Mouse (Mus musculus) limb, embryonic 12.5 days (tissue): ENCODE data around the gene Dcaf12. TPM values are rescaled to one million over a fixed set of nuclear protein-coding genes. Genes with fewer than 3 reads are reported as not detected.

Experiments used
- ATAC-seq: fragments of 200-750 bp; cut with Nextera tagmentation; 2 replicates; pipeline ENCODE4 v1.8.0; 2017; ENCODE audit warnings: low read depth, moderate TSS enrichment; ENCODE audit not compliant: insufficient number of reproducible peaks, insufficient read depth, low FRiP score, low TSS enrichment
- H3K27ac ChIP-seq: fragments of 300-500 bp; sonication (generic); 2 replicates; pipeline ENCODE4 v1.5.1; 2016; ENCODE audit warnings: mild to moderate bottlenecking, moderate library complexity
- H3K27me3 ChIP-seq: fragments of 300-500 bp; sonication (generic); 2 replicates; pipeline ENCODE4 v1.6.1; 2016; ENCODE audit warnings: mild to moderate bottlenecking, moderate library complexity
- H3K36me3 ChIP-seq: fragments of 300-500 bp; sonication (generic); 2 replicates; pipeline ENCODE4 v1.6.1; 2016; ENCODE audit warnings: mild to moderate bottlenecking, moderate library complexity
- H3K4me1 ChIP-seq: fragments of 300-500 bp; sonication (generic); replicated peaks from 2 replicates; pipeline ENCODE4 v1.6.1; 2016
- H3K4me2 ChIP-seq: fragments of 300-500 bp; sonication (generic); 2 replicates; pipeline ENCODE4 v1.6.1; 2016; ENCODE audit warnings: mild to moderate bottlenecking, moderate library complexity
- H3K4me3 ChIP-seq: fragments of 300-500 bp; sonication (generic); replicated peaks from 2 replicates; pipeline ENCODE4 v1.5.1; 2016; ENCODE audit warnings: mild to moderate bottlenecking
- H3K9ac ChIP-seq: fragments of 300-500 bp; sonication (generic); replicated peaks from 2 replicates; pipeline ENCODE4 v1.6.1; 2016; ENCODE audit warnings: mild to moderate bottlenecking, moderate library complexity
- H3K9me3 ChIP-seq: fragments of 300-500 bp; sonication (generic); 2 replicates; pipeline ENCODE4 v1.6.1; 2016; ENCODE audit warnings: mild to moderate bottlenecking, moderate library complexity
- WGBS: fragments of 180-500 bp; shearing (Covaris S2); methylation state at CpG from one replicate; pipeline ENCODE4 v1.1.7; 2016; 5-methylcytosine and 5-hydroxymethylcytosine counted together
- polyA plus RNA-seq: library from polyadenylated mRNA; unstranded; fragments of >200 nt; fragmentation: Nextera tagmentation; extraction: Ambion mirVana; gene quantifications from 2 replicates; pipeline ENCODE4 v1.2.1, GENCODE M21; 2016

Gene Dcaf12
- polyA plus RNA-seq, 1 experiment from 2014 or later = 52.0 TPM

GRCm38 (mm10) chr4:41307406-41307805 is 7.3 kb downstream of the Dcaf12 start:
- H3K9ac ChIP-seq = no peak overlapping the region
- no peak for ATAC-seq
- no peak overlapping the region for H3K4me2 ChIP-seq
- no peaks in the 10 kb centered on the region for H3K9me3 ChIP-seq
- peaks cover 92% of the 10 kb centered on the region for H3K36me3 ChIP-seq
- no peaks in the 10 kb centered on the region for H3K4me1 ChIP-seq
- H3K27me3 ChIP-seq = no peaks in the 10 kb centered on the region
- WGBS = 86% methylated on average over 6 of the region's 6 CpGs
- no peak overlapping the region for H3K4me3 ChIP-seq
- no peak overlapping the region for H3K27ac ChIP-seq

- ATAC-seq = no peak
- Histone ChIP-seq H3K4me2 (no peak overlapping the region), H3K4me3 (no peak overlapping the region), H3K9me3 (no peaks in the 10 kb centered on the region), H3K36me3 (peaks cover 92% of the 10 kb centered on the region), H3K9ac (no peak overlapping the region), H3K4me1 (no peaks in the 10 kb centered on the region), H3K27me3 (no peaks in the 10 kb centered on the region), H3K27ac (0 out of 2 replicates have a peak overlapping the region, but pooled peaks have one; percentile 7)
- 91% methylated on average over 3 of the region's 3 CpGs for WGBS
These were observed 10.4 kb downstream of the Dcaf12 start for GRCm38 (mm10) chr4:41304302-41304701.

DNA sequence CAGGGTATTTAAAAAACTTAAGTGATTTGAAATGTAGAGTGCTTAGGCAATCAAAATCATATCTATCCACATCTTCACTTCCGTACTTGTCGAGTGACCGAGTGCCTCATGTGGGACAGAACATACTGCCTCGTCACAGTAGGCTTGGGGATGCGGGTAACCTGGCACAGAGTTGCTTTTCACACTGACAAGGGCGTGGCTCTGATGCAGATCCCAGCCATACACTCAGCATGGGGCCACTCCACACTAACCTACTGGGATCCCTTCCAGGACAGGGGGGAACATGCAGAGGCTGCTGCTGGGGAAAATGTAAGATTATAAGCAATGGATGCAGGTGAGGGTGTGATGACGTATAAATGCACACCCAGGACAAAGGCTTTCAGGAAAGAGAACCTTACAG is 11.0 kb downstream of the Dcaf12 start:
- Histone ChIP-seq H3K4me3 (no peak overlapping the region), H3K36me3 (peaks cover 92% of the 10 kb centered on the region), H3K27ac (no peak overlapping the region), H3K9me3 (no peaks in the 10 kb centered on the region), H3K4me1 (no peaks in the 10 kb centered on the region), H3K9ac (no peak overlapping the region), H3K4me2 (no peak overlapping the region), H3K27me3 (no peaks in the 10 kb centered on the region)
- ATAC-seq = no peak
- WGBS = 94% methylated on average over 7 of the region's 7 CpGs

DNA sequence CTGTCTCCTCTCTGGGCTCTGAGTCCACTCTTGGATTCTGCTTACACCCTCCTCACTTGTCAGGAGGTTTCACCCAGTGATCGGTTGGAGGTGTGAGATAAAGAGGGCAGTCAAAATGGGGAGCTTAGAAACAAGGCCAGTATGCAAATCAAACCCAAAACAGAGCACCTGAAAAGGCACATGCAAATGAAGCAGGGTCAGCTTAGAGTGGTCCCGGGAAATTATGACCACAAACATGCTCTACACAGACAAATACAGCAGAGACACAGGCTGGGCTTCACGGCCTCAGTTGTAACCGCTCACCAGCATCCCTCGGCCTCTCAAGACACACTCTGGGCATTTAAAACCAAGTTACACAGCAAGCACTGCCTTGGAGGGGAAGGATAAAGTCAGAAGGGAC is 15.7 kb downstream of the Dcaf12 start:
- WGBS = 94% methylated on average over 5 of the region's 5 CpGs
- Histone ChIP-seq H3K4me1 (no peaks in the 10 kb centered on the region), H3K4me2 (no peak overlapping the region), H3K27me3 (no peaks in the 10 kb centered on the region), H3K36me3 (peaks cover 98% of the 10 kb centered on the region), H3K4me3 (no peak overlapping the region), H3K9ac (no peak overlapping the region), H3K9me3 (no peaks in the 10 kb centered on the region), H3K27ac (no peak overlapping the region)
- ATAC-seq = no peak

GRCm38 (mm10) chr4:41295960-41296359 is 18.7 kb downstream of the Dcaf12 start:
- H3K4me2 ChIP-seq = no peak overlapping the region

DNA sequence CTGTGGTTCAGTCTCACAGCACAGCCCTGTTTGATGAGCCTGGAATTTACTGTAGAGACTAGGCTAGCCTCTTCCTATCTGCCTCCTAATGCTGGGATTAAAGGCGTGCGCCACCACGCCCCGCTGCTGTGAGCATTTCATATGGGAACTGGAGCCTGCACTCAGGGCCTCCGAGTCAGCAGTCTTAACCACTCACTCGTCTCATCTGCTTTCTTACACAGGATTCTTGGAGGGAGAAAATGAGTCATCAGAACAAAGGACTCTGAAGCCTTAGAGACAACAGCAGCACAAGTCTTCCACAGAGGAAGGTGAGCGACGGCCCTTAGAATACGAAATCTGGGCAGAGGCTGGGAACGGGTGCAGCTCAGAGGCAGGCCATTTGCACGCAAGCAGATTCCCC is 19.2 kb downstream of the Dcaf12 start:
- Histone ChIP-seq H3K4me2 (no peak overlapping the region), H3K36me3 (peaks cover 100% of the 10 kb centered on the region), H3K4me1 (no peaks in the 10 kb centered on the region), H3K27me3 (no peaks in the 10 kb centered on the region), H3K9me3 (no peaks in the 10 kb centered on the region), H3K27ac (no peak overlapping the region), H3K9ac (no peak overlapping the region), H3K4me3 (no peak overlapping the region)
- WGBS = 94% methylated on average over 11 of the region's 11 CpGs
- ATAC-seq = no peak

More at GRCm38 (mm10) chr4:41295960-41296359, 18.7 kb downstream of the Dcaf12 start:
- ATAC-seq = no peak
- Histone ChIP-seq H3K27me3 (no peaks in the 10 kb centered on the region), H3K36me3 (peaks cover 100% of the 10 kb centered on the region), H3K27ac (no peak overlapping the region), H3K4me3 (no peak overlapping the region), H3K9me3 (no peaks in the 10 kb centered on the region), H3K4me1 (no peaks in the 10 kb centered on the region), H3K9ac (no peak overlapping the region)
- 95% methylated on average over 7 of the region's 7 CpGs for WGBS

DNA sequence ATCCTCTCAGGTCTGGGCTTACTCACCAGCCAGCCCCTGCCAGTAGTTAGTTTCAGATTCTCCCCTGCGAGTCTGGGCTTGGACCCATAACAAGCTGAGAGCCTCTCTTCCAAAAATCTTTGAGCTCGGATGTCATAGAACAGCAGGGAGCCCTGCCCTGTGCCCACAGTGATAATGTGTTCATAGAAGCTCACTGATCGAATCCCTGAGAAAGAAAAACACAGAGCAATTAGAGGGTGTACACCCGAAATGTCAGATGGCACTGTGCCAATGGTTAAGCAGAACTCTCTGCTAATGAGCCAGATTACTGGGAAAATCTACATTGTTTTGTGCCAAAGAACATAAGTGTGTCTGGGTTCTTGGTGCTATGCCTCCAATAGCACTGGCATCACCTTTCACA is 20.8 kb downstream of the Dcaf12 start:
- H3K4me1 ChIP-seq = no peaks in the 10 kb centered on the region; the same call in 1 of the 2 replicates
- peaks cover 91% of the 10 kb centered on the region for H3K36me3 ChIP-seq
- no peaks in the 10 kb centered on the region for H3K9me3 ChIP-seq
- H3K4me2 ChIP-seq = no peak overlapping the region
- no peak overlapping the region for H3K27ac ChIP-seq
- WGBS = 81% methylated on average over 4 of the region's 4 CpGs
- no peaks in the 10 kb centered on the region for H3K27me3 ChIP-seq
- ATAC-seq = no peak
- no peak overlapping the region for H3K9ac ChIP-seq
- no peak overlapping the region for H3K4me3 ChIP-seq

DNA sequence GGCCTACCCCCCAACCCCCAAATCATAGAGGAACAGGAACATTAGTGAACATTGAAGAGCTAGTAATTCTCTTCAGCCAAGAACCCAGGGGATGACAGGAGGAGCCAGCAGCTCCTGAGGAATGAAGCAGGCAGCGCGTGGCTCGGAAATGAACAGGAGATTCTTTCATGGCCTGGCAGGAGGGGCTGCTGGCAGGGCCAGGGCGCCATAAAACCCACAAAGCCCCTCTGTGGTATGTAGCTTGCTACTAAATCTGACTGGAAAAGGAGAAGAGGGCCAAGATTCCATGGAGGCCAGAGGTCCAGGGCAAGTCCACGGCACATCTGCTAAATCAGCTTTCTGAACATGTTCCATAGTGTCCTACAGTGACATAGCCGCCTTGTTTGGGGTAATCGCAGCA is 24.9 kb downstream of the Dcaf12 start:
- Histone ChIP-seq H3K9ac (no peak overlapping the region), H3K4me1 (no peaks in the 10 kb centered on the region; the same call in 1 of the 2 replicates), H3K9me3 (no peaks in the 10 kb centered on the region), H3K4me2 (no peak overlapping the region), H3K27me3 (no peaks in the 10 kb centered on the region), H3K36me3 (peaks cover 50% of the 10 kb centered on the region), H3K4me3 (no peak overlapping the region), H3K27ac (peak overlapping the region; percentile 78)
- no peak; the same call in 1 of the 2 replicates for ATAC-seq
- 71% methylated on average over 7 of the region's 7 CpGs for WGBS

DNA sequence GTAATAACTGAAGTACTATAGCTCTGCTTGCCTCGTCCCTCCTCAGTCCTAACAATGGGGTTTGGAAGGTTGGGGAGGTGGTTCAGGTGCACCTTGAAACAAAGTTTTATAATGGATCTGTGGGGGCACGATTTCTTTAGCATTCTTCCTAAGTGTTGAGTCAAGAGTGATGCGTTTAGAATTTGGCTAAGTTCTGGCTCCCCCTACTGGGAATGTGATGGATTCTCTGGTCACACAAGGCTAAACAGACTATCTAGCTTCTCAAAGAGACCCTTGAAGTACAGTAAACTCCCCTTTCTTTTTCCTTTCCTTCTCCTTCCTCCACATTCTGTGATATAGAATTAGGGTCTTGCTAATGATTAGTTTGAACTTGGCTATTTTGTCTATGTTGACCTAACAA is 28.3 kb downstream of the Dcaf12 start:
- Histone ChIP-seq H3K27ac (no peak overlapping the region), H3K27me3 (no peaks in the 10 kb centered on the region), H3K36me3 (peaks cover 16% of the 10 kb centered on the region), H3K4me3 (no peak overlapping the region), H3K4me2 (no peak overlapping the region), H3K9ac (no peak overlapping the region), H3K4me1 (no peaks in the 10 kb centered on the region; the same call in 1 of the 2 replicates), H3K9me3 (no peaks in the 10 kb centered on the region)
- no peak for ATAC-seq
- WGBS = 21% methylated on average over 3 of the region's 3 CpGs

GRCm38 (mm10) chr4:41284087-41284486 is 30.6 kb downstream of the Dcaf12 start:
- no peaks in the 10 kb centered on the region for H3K36me3 ChIP-seq
- H3K4me2 ChIP-seq = no peak overlapping the region
- WGBS = 79% methylated on average over 2 of the region's 2 CpGs
- H3K4me3 ChIP-seq = no peak overlapping the region
- no peaks in the 10 kb centered on the region for H3K9me3 ChIP-seq
- ATAC-seq = no peak
- H3K9ac ChIP-seq = no peak overlapping the region
- no peaks in the 10 kb centered on the region for H3K27me3 ChIP-seq
- 0 out of 2 replicates have a peak overlapping the region, but pooled peaks have one; percentile 1 for H3K27ac ChIP-seq
- H3K4me1 ChIP-seq = no peaks in the 10 kb centered on the region

- Histone ChIP-seq H3K9me3 (no peaks in the 10 kb centered on the region), H3K9ac (peak overlapping the region; percentile 95; the same call in 1 of the 2 replicates), H3K4me3 (peak overlapping the region; percentile 84), H3K27me3 (no peaks in the 10 kb centered on the region), H3K27ac (peak overlapping the region; percentile 93), H3K4me2 (peak overlapping the region; percentile 59), H3K4me1 (peaks cover 25% of the 10 kb centered on the region), H3K36me3 (peaks cover 8% of the 10 kb centered on the region)
- no peak for ATAC-seq
- WGBS = 76% methylated on average over 5 of the region's 5 CpGs
These were observed 38.8 kb downstream of the Dcaf12 start for GRCm38 (mm10) chr4:41275927-41276326.
